Mouse (Mus musculus) hindbrain, embryonic 12.5 days (tissue): ENCODE measurements around the gene Gm20388. TPM values are rescaled to one million over a fixed set of nuclear protein-coding genes. Genes with fewer than 3 reads are reported as not detected.
"Not testable (repeated sequence)": the region's sequence is repeated elsewhere in the genome, so short reads cannot be mapped to it uniquely, and the experiment has no call there.

ENCODE experiments used
- ATAC-seq: fragments of 200-750 bp; cut with Nextera tagmentation; 2 replicates; pipeline ENCODE4 v1.8.0; 2017; ENCODE audit warnings: moderate TSS enrichment; ENCODE audit not compliant: low FRiP score
- H3K27ac ChIP-seq: fragments of 300-500 bp; sonication (generic); 2 replicates; pipeline ENCODE4 v1.5.1; 2016; ENCODE audit warnings: mild to moderate bottlenecking
- H3K27me3 ChIP-seq: fragments of 300-500 bp; sonication (generic); 2 replicates; pipeline ENCODE4 v1.6.1; 2016; ENCODE audit warnings: mild to moderate bottlenecking
- H3K36me3 ChIP-seq: fragments of 300-500 bp; sonication (generic); 2 replicates; pipeline ENCODE4 v1.6.1; 2016; ENCODE audit warnings: mild to moderate bottlenecking
- H3K4me1 ChIP-seq: fragments of 300-500 bp; sonication (generic); 2 replicates; pipeline ENCODE4 v1.6.1; 2016
- H3K4me2 ChIP-seq: fragments of 300-500 bp; sonication (generic); replicated peaks from 2 replicates; pipeline ENCODE4 v1.6.1; 2016; ENCODE audit warnings: mild to moderate bottlenecking
- H3K4me3 ChIP-seq: fragments of 300-500 bp; sonication (generic); 2 replicates; pipeline ENCODE4 v1.5.1; 2016; ENCODE audit warnings: mild to moderate bottlenecking
- H3K9ac ChIP-seq: fragments of 300-500 bp; sonication (generic); 2 replicates; pipeline ENCODE4 v1.6.1; 2016; ENCODE audit warnings: mild to moderate bottlenecking, moderate library complexity
- H3K9me3 ChIP-seq: fragments of 300-500 bp; sonication (generic); replicated peaks from 2 replicates; pipeline ENCODE4 v1.6.1; 2016; ENCODE audit warnings: mild to moderate bottlenecking
- WGBS: fragments of 180-500 bp; shearing (Covaris S2); methylation state at CpG from one replicate; pipeline ENCODE4 v1.1.7; 2016; 5-methylcytosine and 5-hydroxymethylcytosine counted together
- polyA plus RNA-seq: library from polyadenylated mRNA; unstranded; fragments of >200 nt; fragmentation: Nextera tagmentation; extraction: Ambion mirVana; gene quantifications from 2 replicates; pipeline ENCODE4 v1.2.1, GENCODE M21; 2016

The Gm20388 gene
- polyA plus RNA-seq, 1 experiment from 2014 or later: not detected

DNA sequence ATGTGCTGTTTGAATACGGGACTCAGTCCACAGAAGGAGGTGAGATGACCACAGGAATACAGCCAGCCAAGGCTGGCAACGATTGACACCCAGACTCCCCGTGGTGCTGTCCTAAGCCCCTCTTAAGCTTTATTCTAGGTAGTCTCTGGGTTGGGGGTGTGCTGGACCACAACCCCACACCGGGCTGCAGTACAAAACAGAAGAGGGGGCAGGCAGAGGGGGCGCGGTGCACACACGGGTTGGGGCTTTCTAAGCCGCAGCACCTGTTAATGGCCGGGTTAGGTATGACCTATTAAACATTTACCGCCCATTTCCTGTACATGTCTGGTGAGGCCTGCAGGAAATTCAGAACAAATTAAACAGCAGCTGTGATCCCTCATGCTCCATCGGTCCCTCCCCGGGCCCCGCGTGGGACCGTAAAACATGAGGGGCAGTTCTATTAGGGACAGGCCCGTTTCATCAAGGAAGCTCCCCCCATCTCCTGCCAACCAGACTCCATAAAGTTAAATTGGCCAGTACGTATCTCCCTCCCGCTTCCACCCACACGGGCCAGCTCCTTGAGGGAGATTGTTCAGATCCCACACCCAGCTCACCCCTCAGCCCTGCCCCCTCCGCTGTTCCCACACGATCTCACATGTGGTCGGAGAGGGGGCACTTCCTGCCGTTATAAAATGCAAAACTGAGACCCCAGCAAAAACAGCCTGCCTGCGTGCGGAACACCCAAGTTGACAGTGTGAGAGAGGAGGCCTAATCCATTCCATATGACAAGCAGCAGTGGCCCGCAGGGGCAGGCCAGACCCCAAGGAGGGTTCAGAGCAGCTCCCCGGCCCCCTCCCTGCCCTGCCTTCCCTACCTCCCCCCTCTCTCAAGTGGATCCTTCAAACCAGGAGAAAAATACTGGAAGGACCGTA, 1390.1 kb downstream of the Gm20388 start:
- Histone ChIP-seq H3K9me3 (no peaks in the 10 kb centered on the region), H3K4me1 (peaks cover 38% of the 10 kb centered on the region), H3K27ac (peak overlapping the region; percentile 68), H3K9ac (peak overlapping the region; percentile 33; the same call in 1 of the 2 replicates), H3K4me3 (0 out of 2 replicates have a peak overlapping the region, but pooled peaks have one; percentile 3), H3K27me3 (peaks cover 6% of the 10 kb centered on the region; the same call in 1 of the 2 replicates), H3K4me2 (peak overlapping the region; percentile 47), H3K36me3 (no peaks in the 10 kb centered on the region)
- 32% methylated on average over 28 of the region's 28 CpGs for WGBS
- ATAC-seq: no peak; the same call in 1 of the 2 replicates

DNA sequence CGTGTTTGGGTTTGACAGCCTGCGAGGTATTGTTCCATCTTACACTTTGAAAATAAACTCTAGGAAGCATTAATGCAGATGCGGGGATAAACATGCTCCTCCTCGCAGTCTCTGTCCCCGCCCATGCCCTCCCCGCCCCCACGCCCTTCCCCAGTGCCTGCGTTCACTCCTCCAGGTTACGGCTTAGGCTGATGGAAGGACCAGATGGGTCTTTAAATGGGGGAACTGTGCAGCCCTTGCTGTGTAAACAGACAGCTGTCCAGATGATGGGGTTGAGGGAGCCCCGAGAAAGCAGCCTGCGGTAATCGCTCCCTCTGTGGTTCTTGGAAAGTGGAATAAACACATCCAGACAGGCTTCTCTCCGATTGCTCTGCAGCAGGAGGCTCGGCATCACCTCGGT, 1390.8 kb downstream of the Gm20388 start:
- Histone ChIP-seq H3K27ac (peak overlapping the region; percentile 68), H3K36me3 (no peaks in the 10 kb centered on the region), H3K9ac (peak overlapping the region; percentile 33; the same call in 1 of the 2 replicates), H3K4me3 (peak overlapping the region; percentile 3; the same call in 1 of the 2 replicates), H3K27me3 (peaks cover 8% of the 10 kb centered on the region; the same call in 1 of the 2 replicates), H3K9me3 (no peaks in the 10 kb centered on the region), H3K4me2 (peak overlapping the region; percentile 47), H3K4me1 (peaks cover 33% of the 10 kb centered on the region)
- 12% methylated on average over 15 of the region's 15 CpGs for WGBS
- no peak for ATAC-seq

DNA sequence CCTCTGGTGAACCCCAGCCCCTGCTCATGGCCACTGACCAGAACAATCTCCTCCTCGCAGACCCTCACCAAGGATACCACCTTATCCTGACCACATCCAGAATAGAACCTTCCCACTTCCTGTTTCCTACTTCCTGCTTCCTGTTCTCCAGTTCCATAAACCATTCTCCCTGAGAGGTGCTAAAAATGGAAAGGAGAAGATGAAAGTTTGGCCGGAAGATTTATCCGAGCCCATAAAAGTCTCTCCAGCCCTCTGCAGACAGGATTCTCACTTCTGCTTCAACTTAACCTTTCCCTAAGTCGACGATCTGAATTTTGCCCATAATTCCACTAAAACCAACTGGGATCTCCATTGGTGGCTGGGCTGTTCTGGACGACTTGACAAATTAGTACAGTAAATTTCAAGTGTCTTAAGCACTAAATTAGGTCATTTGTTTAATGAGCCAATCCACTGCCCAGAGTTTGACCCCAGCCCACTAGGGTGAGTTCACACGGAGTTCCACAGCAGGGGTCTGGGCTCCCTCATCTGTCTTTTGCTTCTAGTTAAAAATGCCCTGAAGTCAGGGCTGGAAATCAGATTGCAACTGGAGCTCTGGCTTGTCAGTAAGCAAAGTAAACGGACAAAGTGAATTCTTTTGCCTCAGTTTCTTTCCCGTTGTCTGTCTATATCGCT, 1391.5 kb downstream of the Gm20388 start:
- 61% methylated on average over 10 of the region's 10 CpGs for WGBS
- peak overlapping the region; percentile 68 for H3K27ac ChIP-seq
- peaks cover 33% of the 10 kb centered on the region for H3K4me1 ChIP-seq
- H3K9me3 ChIP-seq: no peaks in the 10 kb centered on the region
- H3K4me2 ChIP-seq: peak overlapping the region; percentile 47
- H3K4me3 ChIP-seq: peak overlapping the region; percentile 3; the same call in 1 of the 2 replicates
- no peak overlapping the region for H3K9ac ChIP-seq
- peaks cover 8% of the 10 kb centered on the region; the same call in 1 of the 2 replicates for H3K27me3 ChIP-seq
- no peak for ATAC-seq
- no peaks in the 10 kb centered on the region for H3K36me3 ChIP-seq

DNA sequence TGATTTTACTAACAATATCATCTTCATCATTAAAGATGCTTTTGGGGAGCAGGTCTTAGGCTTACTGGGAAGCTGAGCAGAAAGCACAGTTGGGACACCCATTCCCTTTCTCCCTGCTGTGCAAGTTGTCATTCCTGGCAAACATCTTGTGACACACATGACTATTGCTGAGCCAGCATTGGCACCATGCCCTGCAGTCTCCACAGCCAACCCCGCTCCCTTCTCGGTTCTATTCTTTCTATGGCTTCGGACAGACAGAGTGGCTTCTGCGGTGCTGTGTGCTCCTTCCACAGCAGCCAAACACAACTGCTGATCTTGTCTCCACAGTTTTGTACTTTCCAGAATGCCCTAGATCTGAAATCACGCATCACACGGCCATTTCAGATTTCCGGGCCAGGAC, 1397.1 kb downstream of the Gm20388 start:
- H3K9ac ChIP-seq: no peak overlapping the region
- H3K9me3 ChIP-seq: no peaks in the 10 kb centered on the region
- H3K27ac ChIP-seq: no peak overlapping the region
- 82% methylated on average over 7 of the region's 7 CpGs for WGBS
- H3K36me3 ChIP-seq: no peaks in the 10 kb centered on the region
- H3K4me1 ChIP-seq: peaks cover 21% of the 10 kb centered on the region
- H3K4me3 ChIP-seq: no peak overlapping the region
- H3K27me3 ChIP-seq: peaks cover 8% of the 10 kb centered on the region; the same call in 1 of the 2 replicates
- no peak overlapping the region for H3K4me2 ChIP-seq
- ATAC-seq: no peak

DNA sequence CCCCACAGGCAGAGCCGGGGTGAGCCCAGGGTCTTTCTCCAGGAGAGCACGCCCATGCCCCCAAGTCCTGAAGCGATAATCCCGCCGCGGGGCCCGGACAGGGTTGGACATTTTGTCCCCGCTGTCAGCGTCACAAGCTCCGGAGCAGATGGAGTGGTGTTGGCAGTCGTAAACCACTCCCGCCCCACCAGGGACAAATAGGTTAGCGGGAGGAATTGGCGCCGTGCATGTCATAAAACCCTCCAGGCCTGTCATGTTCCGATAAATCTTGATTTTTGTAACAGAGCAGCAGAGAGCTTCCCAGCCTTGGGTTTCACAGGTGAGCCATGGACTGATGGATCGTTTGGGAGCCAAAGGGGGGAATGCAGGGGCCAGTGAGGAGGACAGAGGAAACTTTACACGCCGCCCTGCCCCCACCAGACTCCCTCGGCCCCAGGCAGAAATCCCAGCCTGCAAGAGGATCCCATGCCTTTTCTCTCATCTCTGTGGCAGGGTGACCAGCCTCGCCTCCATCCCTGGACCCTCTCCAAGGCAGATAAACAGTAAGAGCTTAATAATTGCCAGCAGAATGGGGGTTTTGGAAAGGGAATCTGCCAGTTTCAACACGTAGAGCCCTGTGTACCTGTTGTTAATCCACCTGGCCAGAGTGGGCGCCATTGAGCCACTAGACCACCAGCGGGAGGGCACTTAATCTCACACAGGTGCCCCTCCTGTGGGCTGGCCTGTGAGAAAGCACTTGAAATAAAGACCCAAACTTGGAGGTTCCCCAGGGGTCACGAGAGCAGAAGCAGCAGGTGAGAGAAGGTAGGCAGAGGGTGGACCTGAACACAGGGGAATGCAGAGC, 1400.6 kb downstream of the Gm20388 start:
- H3K27ac ChIP-seq: no peak overlapping the region
- H3K4me3 ChIP-seq: no peak overlapping the region
- no peaks in the 10 kb centered on the region for H3K36me3 ChIP-seq
- H3K9ac ChIP-seq: no peak overlapping the region
- peak overlapping the region; percentile 26 for H3K4me2 ChIP-seq
- peaks cover 23% of the 10 kb centered on the region for H3K4me1 ChIP-seq
- ATAC-seq: no peak
- H3K27me3 ChIP-seq: no peaks in the 10 kb centered on the region; the same call in 1 of the 2 replicates
- H3K9me3 ChIP-seq: no peaks in the 10 kb centered on the region
- WGBS: 33% methylated on average over 25 of the region's 25 CpGs

DNA sequence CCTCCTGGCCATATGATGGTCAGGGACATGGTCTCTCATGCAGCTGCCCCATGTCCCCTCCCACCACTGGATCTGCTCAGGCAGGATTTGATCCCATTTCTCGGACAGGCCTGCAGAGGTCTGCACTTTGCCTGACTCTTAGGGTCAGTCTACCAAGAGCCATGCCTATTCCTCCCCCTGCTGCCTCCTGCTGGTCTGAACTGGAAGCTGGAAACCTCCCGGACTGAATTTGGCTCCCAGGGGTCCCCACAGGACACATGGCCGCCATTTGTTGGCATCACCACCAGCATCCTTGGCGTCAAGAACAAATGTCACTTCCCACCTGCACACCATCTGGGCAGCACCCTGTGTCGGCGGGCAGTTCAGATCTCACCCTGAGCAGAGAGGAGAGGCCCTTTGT, 1402.8 kb downstream of the Gm20388 start:
- H3K36me3 ChIP-seq: no peaks in the 10 kb centered on the region
- H3K4me1 ChIP-seq: peaks cover 20% of the 10 kb centered on the region
- 57% methylated on average over 6 of the region's 6 CpGs for WGBS
- H3K9me3 ChIP-seq: no peaks in the 10 kb centered on the region
- H3K4me2 ChIP-seq: no peak overlapping the region
- no peak overlapping the region for H3K27ac ChIP-seq
- H3K27me3 ChIP-seq: no peaks in the 10 kb centered on the region; the same call in 1 of the 2 replicates
- no peak overlapping the region for H3K4me3 ChIP-seq
- H3K9ac ChIP-seq: no peak overlapping the region
- no peak for ATAC-seq

DNA sequence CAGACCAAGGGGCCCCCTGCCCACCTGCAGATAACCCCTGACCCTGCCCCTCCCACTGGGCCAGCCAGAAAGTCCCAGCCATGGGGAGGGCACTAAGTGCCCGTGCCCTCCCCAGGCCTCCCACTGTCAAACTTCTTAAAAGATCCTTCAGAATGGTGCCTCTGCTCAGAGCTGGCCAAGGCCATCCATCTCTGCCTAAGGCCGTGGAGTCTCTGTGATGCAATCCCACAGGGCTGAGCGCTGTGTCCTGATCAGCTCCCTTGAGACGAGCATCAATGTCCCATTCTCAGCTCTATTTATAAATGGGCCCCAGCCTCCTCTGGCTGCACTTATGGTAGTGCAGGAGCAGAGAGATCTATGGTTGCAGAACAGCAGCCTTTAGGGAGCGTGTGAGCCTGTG, 1403.4 kb downstream of the Gm20388 start:
- 57% methylated on average over 5 of the region's 5 CpGs for WGBS
- Histone ChIP-seq H3K27ac (no peak overlapping the region), H3K36me3 (no peaks in the 10 kb centered on the region), H3K9me3 (no peaks in the 10 kb centered on the region), H3K27me3 (no peaks in the 10 kb centered on the region; the same call in 1 of the 2 replicates), H3K4me1 (peaks cover 20% of the 10 kb centered on the region), H3K4me3 (no peak overlapping the region), H3K9ac (no peak overlapping the region), H3K4me2 (no peak overlapping the region)
- ATAC-seq: no peak

DNA sequence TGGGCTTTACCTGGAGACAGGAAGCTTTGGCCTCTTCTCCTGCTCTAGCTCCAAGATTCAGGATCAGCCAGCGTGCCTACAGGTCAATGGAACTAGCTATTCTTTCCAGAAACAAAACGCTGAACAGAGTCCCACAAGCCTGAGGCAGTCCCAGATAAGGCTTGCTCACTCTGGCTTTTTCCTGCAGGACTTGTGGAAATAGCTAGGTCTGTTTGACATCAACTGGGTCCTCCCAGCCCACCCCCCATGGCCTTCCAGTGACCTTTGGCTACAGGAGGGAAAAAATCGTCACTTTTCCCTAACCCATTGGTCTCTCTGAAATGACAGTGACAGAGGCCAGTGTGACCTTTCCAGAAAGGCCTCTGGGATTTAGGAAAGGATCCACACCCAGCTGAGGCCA, 1404.9 kb downstream of the Gm20388 start:
- Histone ChIP-seq H3K27me3 (no peaks in the 10 kb centered on the region; the same call in 1 of the 2 replicates), H3K9ac (no peak overlapping the region), H3K4me2 (no peak overlapping the region), H3K36me3 (no peaks in the 10 kb centered on the region), H3K9me3 (no peaks in the 10 kb centered on the region), H3K27ac (no peak overlapping the region), H3K4me1 (peaks cover 19% of the 10 kb centered on the region), H3K4me3 (no peak overlapping the region)
- 64% methylated on average over 3 of the region's 3 CpGs for WGBS
- ATAC-seq: no peak

DNA sequence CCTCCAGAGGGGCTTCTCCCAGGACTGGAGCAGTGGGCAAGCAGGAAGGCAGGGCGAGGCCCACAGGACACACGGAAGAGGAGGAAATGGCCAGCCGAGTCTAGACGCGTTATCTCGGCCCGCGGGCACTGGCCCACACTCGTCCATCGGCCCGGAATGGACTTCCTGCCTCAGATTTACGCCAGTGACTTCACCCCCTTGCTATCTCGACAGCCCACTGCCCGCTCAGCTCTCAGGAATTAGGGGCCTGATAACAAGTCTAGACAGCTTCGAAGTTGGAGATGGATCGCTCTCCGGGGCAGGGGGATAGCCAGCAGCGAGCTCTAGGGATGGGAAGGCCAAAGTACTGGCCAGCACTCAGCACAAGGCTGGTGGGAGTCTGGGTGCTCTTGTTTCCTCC, 1405.4 kb downstream of the Gm20388 start:
- no peak overlapping the region for H3K4me3 ChIP-seq
- H3K27ac ChIP-seq: no peak overlapping the region
- no peaks in the 10 kb centered on the region for H3K9me3 ChIP-seq
- no peak overlapping the region for H3K4me2 ChIP-seq
- 76% methylated on average over 18 of the region's 18 CpGs for WGBS
- no peaks in the 10 kb centered on the region; the same call in 1 of the 2 replicates for H3K27me3 ChIP-seq
- ATAC-seq: no peak
- no peaks in the 10 kb centered on the region for H3K36me3 ChIP-seq
- H3K4me1 ChIP-seq: peaks cover 14% of the 10 kb centered on the region
- H3K9ac ChIP-seq: no peak overlapping the region

DNA sequence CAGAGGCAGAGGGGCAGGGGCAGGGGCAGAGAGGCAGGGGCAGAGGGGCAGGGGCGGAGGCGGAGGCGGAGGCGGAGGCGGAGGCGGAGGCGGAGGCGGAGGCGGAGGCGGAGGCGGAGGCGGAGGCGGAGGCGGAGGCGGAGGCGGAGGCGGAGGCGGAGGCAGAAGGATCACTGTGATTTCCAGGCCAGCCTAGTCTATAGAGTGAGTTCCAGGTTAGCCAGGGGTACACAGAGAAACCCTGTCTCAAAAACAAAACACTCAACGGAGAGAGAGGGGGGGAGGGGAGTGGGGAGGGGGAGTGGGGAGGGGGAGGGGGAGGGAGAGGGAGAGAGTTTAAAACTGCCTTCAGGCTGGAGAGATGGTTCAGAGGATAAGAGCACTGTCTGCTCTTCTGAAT, 1408.1 kb downstream of the Gm20388 start:
- H3K27me3 ChIP-seq, H3K4me1 ChIP-seq, H3K27ac ChIP-seq, H3K4me2 ChIP-seq, H3K9ac ChIP-seq, H3K36me3 ChIP-seq, H3K9me3 ChIP-seq, ATAC-seq, H3K4me3 ChIP-seq: not testable (repeated sequence)
- no CpG with 5 or more reads among the region's 19 CpGs for WGBS

DNA sequence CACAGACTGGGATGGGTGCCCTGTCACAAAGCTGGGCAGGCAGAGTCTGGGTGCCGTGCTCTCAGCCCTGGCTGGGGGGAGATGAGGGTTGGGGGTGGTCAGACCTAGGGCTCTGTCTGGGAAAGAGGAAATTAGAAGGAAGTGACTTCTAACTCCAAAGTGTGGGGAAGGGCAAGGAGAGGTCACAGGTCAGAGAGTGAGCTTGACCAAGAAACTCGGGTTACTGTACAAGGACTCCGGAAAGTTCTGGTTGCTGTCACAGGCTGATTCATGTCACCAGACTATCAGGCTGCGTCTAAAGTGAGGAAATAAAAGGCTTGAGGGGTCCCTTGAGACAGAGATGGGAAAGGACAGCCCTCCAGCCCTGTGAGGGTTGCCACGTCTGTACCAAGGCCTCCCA, 1408.8 kb downstream of the Gm20388 start:
- Histone ChIP-seq H3K27ac (no peak overlapping the region), H3K4me3 (no peak overlapping the region), H3K27me3 (no peaks in the 10 kb centered on the region; the same call in 1 of the 2 replicates), H3K9ac (no peak overlapping the region), H3K9me3 (no peaks in the 10 kb centered on the region), H3K4me2 (no peak overlapping the region), H3K36me3 (no peaks in the 10 kb centered on the region), H3K4me1 (0 out of 2 replicates have a peak, but pooled peaks cover 6% of the 10 kb centered on the region)
- ATAC-seq: no peak
- WGBS: 60% methylated on average over 5 of the region's 5 CpGs
